Mouse (Mus musculus): ENCODE data around the gene Jaml.
A peak's percentile ranks its signal among the peaks of the same experiment; 100 is the strongest.
"Not testable (repeated sequence)": the region's sequence is repeated elsewhere in the genome, so short reads cannot be mapped to it uniquely, and the experiment has no call there.

Jaml gene

GRCm38 (mm10) chr9:45079011-45079410 lies at the start of gene Jaml:
Gene Jaml, plus strand, starts transcription at chr9:45079183.
- peak in 1 of 2 experiments; percentile 54 for DNase-seq (ENCODE audit: low spot score in 2 of 2)

DNA sequence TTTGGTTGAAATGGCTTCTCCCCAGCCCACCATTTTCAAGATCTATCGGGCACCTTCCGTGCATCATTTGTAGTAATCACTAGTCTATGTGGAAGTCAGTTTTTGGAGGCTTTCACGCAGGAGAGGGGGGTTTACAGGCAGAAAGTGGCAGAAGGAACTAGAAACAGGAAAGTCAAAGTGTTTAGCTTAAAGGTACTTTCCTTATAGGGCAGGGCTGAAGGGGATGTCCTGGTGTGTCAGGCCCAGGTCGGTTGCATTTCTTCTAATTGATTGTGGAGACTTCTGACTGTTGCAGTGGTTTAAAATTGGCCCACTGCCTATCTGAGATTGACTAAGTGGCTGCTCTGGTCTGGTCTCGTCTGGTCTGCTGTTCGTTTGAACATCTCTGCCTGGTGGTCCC lies 48.6 kb upstream of the Jaml start:
- DNase-seq (ENCODE audit: low spot score in 2 of 2): no peak

- DNase-seq (ENCODE audit: low spot score in 2 of 2): no peak
Measured at GRCm38 (mm10) chr9:45032261-45032660, 46.7 kb upstream of the Jaml start.

- DNase-seq (ENCODE audit: low spot score in 2 of 2): no peak
Measured at GRCm38 (mm10) chr9:45034526-45034925, 44.5 kb upstream of the Jaml start.

DNA sequence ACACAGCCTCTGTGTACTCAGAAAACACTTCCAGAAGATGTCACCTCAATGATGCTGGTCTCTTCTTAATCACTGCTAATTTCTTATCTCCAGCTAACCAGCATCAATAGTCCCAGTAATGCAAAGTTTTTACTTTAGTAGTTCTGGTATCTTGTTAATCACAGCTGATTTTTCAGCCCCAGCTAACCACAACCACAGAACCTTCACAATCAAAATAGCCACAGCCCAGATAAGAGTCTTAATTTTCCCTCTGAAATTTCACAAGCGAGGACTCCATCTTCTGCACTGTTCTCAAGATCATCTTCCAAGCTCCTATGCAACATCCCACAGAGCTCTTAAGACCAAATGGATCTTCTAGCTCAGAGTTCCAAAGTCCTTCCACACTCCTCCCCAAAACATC lies 41.2 kb upstream of the Jaml start:
- DNase-seq (ENCODE audit: low spot score in 2 of 2): not testable (repeated sequence)

GRCm38 (mm10) chr9:45039499-45039898 lies 39.5 kb upstream of the Jaml start, which contains the start of gene Mpzl2:
Gene Mpzl2, plus strand, starts transcription at chr9:45039799.
- DNase-seq (ENCODE audit: low spot score in 2 of 2): no peak

- DNase-seq (ENCODE audit: low spot score in 2 of 2): no peak
Measured at GRCm38 (mm10) chr9:45040066-45040845, 38.7 kb upstream of the Jaml start.

DNA sequence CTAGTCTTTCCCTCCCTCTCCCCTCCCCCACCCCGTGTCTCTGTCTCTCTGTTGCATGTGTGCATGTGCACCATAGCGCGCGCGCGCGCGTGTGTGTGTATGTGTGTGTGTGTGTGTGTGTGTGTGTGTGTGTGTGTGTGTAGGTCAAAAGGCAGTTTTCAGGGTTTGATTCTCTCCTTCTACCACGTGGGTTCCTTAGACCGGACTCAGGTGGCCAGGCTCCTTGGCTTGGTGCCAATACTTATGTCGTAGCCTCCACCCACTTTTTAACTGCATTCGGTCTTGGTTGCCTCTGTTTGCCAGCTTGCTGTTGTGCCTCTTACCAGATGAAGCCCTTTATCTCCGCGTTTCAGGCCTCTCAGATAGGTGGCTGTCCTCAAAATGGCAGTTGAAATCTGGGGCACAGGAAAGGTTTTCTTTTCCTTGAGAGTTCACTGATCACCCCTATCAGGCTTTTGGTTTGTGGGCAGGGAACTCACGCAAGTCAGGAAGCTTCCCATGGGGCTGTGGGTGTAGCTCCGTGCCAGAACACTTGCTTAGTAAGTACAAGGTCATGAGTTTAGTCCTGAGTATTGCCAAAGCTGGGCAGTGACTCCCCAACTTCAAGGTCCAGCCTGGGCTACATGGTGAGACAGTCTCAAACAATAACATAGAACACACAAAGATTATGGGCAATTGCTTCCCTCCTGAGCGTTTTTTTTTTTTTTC lies 37.7 kb upstream of the Jaml start:
- DNase-seq (ENCODE audit: low spot score in 2 of 2): peak in 1 of 2 experiments; percentile 24

DNA sequence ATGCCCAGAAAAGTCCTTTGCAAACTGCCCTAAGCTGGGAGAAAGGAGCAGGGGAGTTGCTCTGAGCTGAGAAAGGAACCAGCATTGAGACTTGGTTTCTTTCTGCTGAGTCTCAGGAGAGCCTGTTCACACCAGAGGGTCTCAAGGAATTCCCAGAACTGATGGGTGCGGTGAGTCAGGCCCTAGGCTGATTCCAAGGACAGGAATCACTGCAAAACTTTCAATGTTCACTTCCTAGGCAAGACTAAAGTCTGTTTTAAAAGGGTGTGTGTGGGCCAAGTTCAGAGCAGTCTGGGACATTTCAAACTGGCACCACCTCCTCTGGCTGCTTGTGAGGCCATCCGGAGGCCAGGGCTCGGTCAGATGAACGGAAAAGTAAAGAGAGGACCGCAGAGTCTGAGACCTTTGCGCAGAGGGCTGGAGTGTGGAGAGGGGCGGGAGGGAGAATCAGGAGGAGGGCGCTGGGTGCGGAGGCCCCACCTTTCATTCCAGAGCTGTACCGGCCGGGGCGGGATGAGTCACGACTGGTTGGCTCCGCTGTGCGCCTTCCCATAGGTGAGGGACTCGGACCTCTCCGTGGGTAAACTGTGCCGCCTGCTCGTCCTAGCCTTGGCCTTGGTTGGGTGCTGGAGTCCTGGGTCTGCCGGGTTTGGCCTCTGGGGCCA lies 36.8 kb upstream of the Jaml start:
- DNase-seq (ENCODE audit: low spot score in 2 of 2): no peak

- DNase-seq (ENCODE audit: low spot score in 2 of 2): no peak
Measured at GRCm38 (mm10) chr9:45042947-45043346, 36.0 kb upstream of the Jaml start.

GRCm38 (mm10) chr9:45046973-45047372 lies 32.0 kb upstream of the Jaml start:
- DNase-seq (ENCODE audit: low spot score in 2 of 2): no peak

DNA sequence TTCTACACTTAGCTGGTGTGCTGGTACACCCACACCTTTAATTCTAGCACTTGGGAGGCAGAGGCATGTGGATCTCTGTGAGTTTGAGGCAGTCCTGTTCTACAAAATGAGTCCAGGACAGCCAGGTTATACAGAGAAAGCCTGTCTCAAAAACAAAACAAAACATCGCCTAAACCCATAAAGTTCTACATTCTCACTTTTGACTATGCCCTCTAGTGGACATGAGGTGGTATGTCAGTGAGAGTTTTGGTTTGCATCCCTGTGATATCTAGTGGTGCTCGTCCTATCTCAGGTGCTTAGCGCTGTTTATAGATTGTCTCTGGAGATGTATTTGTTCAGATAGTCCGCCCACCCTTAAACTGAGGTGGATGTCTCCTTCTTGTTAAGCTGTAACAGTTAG lies 30.5 kb upstream of the Jaml start:
- no peak for DNase-seq (ENCODE audit: low spot score in 2 of 2)

- no peak for DNase-seq (ENCODE audit: low spot score in 2 of 2)
Measured at GRCm38 (mm10) chr9:45049731-45050130, 29.3 kb upstream of the Jaml start.

DNA sequence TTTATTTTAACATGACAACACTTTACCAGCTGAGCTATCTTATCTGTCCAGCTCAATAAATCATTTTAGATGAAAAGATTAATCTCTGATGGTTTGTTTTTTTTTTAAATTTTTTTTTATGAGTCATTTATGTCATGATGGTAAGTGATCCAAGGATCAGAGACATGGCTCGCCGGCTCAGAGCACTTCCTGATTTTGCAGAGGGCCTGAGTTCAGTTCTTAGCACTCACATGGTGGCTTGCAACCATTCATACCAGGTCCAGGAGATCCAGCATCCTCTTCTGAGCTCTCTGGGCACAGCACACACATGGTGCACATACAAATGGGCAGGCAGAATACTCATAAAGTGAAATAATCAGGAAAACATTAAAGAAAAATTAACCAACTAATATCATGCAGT lies 28.7 kb upstream of the Jaml start:
- DNase-seq (ENCODE audit: low spot score in 2 of 2): no peak

- DNase-seq (ENCODE audit: low spot score in 2 of 2): peak; percentile 39 to 81
Measured at GRCm38 (mm10) chr9:45055082-45055713, 23.8 kb upstream of the Jaml start, which contains the start of gene Mpzl3. Gene Mpzl3, plus strand, starts transcription at chr9:45055186.

- no peak for DNase-seq (ENCODE audit: low spot score in 2 of 2)
Measured at GRCm38 (mm10) chr9:45058304-45058940, 20.6 kb upstream of the Jaml start.

GRCm38 (mm10) chr9:45060151-45060550 lies 18.8 kb upstream of the Jaml start:
- DNase-seq (ENCODE audit: low spot score in 2 of 2): no peak

DNA sequence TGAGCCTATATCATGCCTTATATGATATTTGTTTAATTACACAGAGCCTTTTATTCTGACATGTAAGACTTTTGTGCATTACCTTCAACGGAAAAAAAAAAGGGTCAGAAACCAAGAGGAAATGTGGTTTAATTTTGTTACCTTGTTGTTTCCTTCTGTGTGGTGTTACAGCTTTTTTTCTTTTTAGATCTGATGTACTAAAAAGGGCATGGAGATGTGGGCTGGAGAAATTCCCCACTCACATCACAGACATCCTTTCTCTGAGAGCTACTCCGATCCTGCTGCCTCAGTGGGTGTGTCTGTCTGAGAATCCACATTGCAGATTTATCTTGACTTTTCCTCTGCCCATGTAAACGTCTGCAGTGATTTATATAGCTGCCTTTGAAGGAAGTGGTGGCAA lies 16.3 kb upstream of the Jaml start:
- DNase-seq (ENCODE audit: low spot score in 2 of 2): no peak

DNA sequence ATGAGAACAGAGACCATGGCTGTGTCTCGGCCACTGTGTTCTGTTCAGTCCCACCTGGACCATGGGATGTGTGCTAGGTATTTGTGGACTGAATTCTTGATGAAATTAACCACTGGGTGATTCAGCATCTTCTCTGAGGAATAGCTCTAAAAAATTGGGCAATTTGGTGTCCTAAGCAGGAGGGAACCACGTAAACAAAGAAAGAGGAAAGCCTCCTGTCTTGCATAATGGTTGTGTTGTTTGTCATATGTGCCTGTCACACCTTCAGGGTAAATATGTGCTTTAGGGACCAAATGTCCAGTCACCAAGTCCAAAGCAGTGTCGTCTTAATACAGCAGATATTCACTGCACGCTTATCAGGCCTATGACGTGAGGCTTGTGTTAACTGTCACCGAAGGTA lies 14.6 kb upstream of the Jaml start:
- no peak for DNase-seq (ENCODE audit: low spot score in 2 of 2)

- DNase-seq (ENCODE audit: low spot score in 2 of 2): no peak
Measured at GRCm38 (mm10) chr9:45066735-45067134, 12.2 kb upstream of the Jaml start.

GRCm38 (mm10) chr9:45071800-45072199 lies 7.2 kb upstream of the Jaml start:
- no peak for DNase-seq (ENCODE audit: low spot score in 2 of 2)

DNA sequence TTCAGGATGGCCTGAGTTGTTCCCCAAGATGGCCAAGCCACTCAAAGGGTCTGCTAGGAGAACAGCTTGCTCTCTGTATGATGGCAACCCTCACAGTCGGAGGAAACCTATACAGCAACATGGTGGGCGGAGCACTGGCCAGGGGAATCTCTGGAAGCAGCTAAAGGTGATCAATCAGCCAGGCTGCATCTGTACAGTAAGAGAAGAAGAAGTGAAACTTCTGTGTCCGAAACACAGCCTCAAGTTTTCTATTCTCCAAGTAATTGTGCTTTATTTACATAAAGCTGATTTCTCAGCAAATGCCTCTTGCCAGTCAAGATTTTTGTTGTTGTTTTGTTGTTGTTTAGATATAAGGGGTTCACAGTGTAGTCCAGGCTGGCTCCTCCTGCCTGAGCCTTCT lies 1.1 kb upstream of the Jaml start:
- DNase-seq (ENCODE audit: low spot score in 2 of 2): no peak

Data from spleen, postnatal 10 days (tissue).